Mouse (Mus musculus) heart, adult 18-20 months (tissue): ENCODE data around the gene Zfhx3. TPM values are rescaled to one million over a fixed set of nuclear protein-coding genes. Genes with fewer than 3 reads are reported as not detected.

ENCODE experiments used
- DNase-seq, 2 experiments: peaks; one replicate each; pipeline ENCODE4 v3.0.0; 2021 to 2022; ENCODE audit warnings: mixed read lengths in 1 of 2
- total RNA-seq, 2 experiments: library from RNA; stranded (reverse); gene quantifications; 2 replicates each; pipeline ENCODE4 v1.2.3; 2021

Zfhx3 gene
- total RNA-seq, 2 experiments from 2014 or later, result 6.7 to 7.9 TPM

- DNase-seq, result no peak
Observed at GRCm38 (mm10) chr8:108935834-108936694, 993.6 kb downstream of the Zfhx3 start.

- DNase-seq, result no peak
Observed at GRCm38 (mm10) chr8:108936695-108937448, 994.4 kb downstream of the Zfhx3 start.

- no peak for DNase-seq
Observed at GRCm38 (mm10) chr8:108937904-108938455, 995.5 kb downstream of the Zfhx3 start.

- no peak for DNase-seq
Observed at GRCm38 (mm10) chr8:108942686-108943085, 1000.2 kb downstream of the Zfhx3 start.

GRCm38 (mm10) chr8:108943132-108943531 is 1000.7 kb downstream of the Zfhx3 start:
- DNase-seq, result no peak

GRCm38 (mm10) chr8:108944312-108944711 is 1001.9 kb downstream of the Zfhx3 start:
- DNase-seq, result no peak

GRCm38 (mm10) chr8:108950311-108950710 is 1007.9 kb downstream of the Zfhx3 start:
- DNase-seq, result no peak

GRCm38 (mm10) chr8:108951560-108951959 is 1009.1 kb downstream of the Zfhx3 start:
- DNase-seq, result no peak

- no peak for DNase-seq
Observed at GRCm38 (mm10) chr8:108956416-108956815, 1014.0 kb downstream of the Zfhx3 start.

- no peak for DNase-seq
Observed at GRCm38 (mm10) chr8:108962516-108962915, 1020.1 kb downstream of the Zfhx3 start.

GRCm38 (mm10) chr8:108963181-108963580 is 1020.7 kb downstream of the Zfhx3 start:
- DNase-seq, result no peak

GRCm38 (mm10) chr8:108966041-108966440 is 1023.6 kb downstream of the Zfhx3 start:
- DNase-seq, result no peak

- no peak for DNase-seq
Observed at GRCm38 (mm10) chr8:108973639-108974325, 1031.3 kb downstream of the Zfhx3 start.

GRCm38 (mm10) chr8:108977693-108978361 is 1035.4 kb downstream of the Zfhx3 start:
- no peak for DNase-seq

- DNase-seq, result no peak
Observed at GRCm38 (mm10) chr8:108978362-108978750, 1035.9 kb downstream of the Zfhx3 start.

GRCm38 (mm10) chr8:108984904-108985303 is 1042.5 kb downstream of the Zfhx3 start:
- no peak for DNase-seq

GRCm38 (mm10) chr8:108989841-108990240 is 1047.4 kb downstream of the Zfhx3 start:
- DNase-seq, result no peak

GRCm38 (mm10) chr8:108990537-108990936 is 1048.1 kb downstream of the Zfhx3 start:
- DNase-seq, result no peak

GRCm38 (mm10) chr8:108991395-108991794 is 1049.0 kb downstream of the Zfhx3 start:
- no peak for DNase-seq

GRCm38 (mm10) chr8:108993718-108994117 is 1051.3 kb downstream of the Zfhx3 start:
- DNase-seq, result no peak

- DNase-seq, result no peak
Observed at GRCm38 (mm10) chr8:108994187-108994586, 1051.7 kb downstream of the Zfhx3 start.

GRCm38 (mm10) chr8:108994880-108995279 is 1052.4 kb downstream of the Zfhx3 start:
- no peak for DNase-seq
